Mouse (Mus musculus) lung, postnatal 0 days (tissue): Measurements from ENCODE around the gene Sec22b. TPM values are rescaled to one million over a fixed set of nuclear protein-coding genes. Genes with fewer than 3 reads are reported as not detected.
A peak's percentile ranks its signal among the peaks of the same experiment; 100 is the strongest.

ENCODE experiments used
- ATAC-seq: fragments of 200-750 bp; cut with Nextera tagmentation; 2 replicates; pipeline ENCODE4 v1.8.0; 2017; ENCODE audit warnings: moderate library complexity
- DNase-seq: peaks from one replicate; pipeline ENCODE4 v3.0.0-alpha.2; 2016; ENCODE audit warnings: low spot score
- H3K27ac ChIP-seq: fragments of 300-500 bp; sonication (generic); 2 replicates; pipeline ENCODE4 v1.5.1; 2014; ENCODE audit warnings: antibody characterized with exemption, mild to moderate bottlenecking, low read length, mixed read lengths
- H3K27me3 ChIP-seq: fragments of 300-500 bp; sonication (generic); replicated peaks from 2 replicates; pipeline ENCODE4 v1.6.1; 2014; ENCODE audit warnings: low read length, mixed read lengths; ENCODE audit not compliant: insufficient read depth
- H3K36me3 ChIP-seq: fragments of 300-500 bp; sonication (generic); 2 replicates; pipeline ENCODE4 v1.6.1; 2014; ENCODE audit warnings: low read length, mixed read lengths; ENCODE audit not compliant: insufficient read depth
- H3K4me1 ChIP-seq: fragments of 300-500 bp; sonication (generic); 2 replicates; pipeline ENCODE4 v1.6.1; 2014; ENCODE audit warnings: antibody characterized with exemption, low read depth, low read length, mixed read lengths; ENCODE audit not compliant: insufficient read depth
- H3K4me2 ChIP-seq: fragments of 300-500 bp; sonication (generic); replicated peaks from 2 replicates; pipeline ENCODE4 v1.6.1; 2014; ENCODE audit warnings: low read depth, mild to moderate bottlenecking, low read length, moderate library complexity, mixed read lengths
- H3K4me3 ChIP-seq: fragments of 300-500 bp; sonication (generic); 2 replicates; pipeline ENCODE4 v1.5.1; 2014; ENCODE audit warnings: low read depth, low read length
- H3K9ac ChIP-seq: fragments of 300-500 bp; sonication (generic); replicated peaks from 2 replicates; pipeline ENCODE4 v1.6.1; 2014; ENCODE audit warnings: low read depth, mild to moderate bottlenecking
- H3K9me3 ChIP-seq: fragments of 300-500 bp; sonication (generic); 2 replicates; pipeline ENCODE4 v1.6.1; 2016; ENCODE audit warnings: low read length, mixed read lengths
- CTCF ChIP-seq: IDR thresholded peaks from 2 replicates; pipeline ENCODE4 v1.5.1; 2016; ENCODE audit warnings: antibody characterized with exemption, mild to moderate bottlenecking
- EP300 ChIP-seq: IDR thresholded peaks from 2 replicates; pipeline ENCODE4 v1.6.1; 2016; ENCODE audit warnings: antibody characterized with exemption, mild to moderate bottlenecking, control low read depth
- WGBS: fragments of 180-500 bp; shearing (Covaris S2); extraction: QIAGEN DNeasy Blood & Tissue Kit; methylation state at CpG from one replicate; pipeline ENCODE4 v1.1.7; 2014; 5-methylcytosine and 5-hydroxymethylcytosine counted together
- polyA plus RNA-seq: library from polyadenylated mRNA; unstranded; fragments of >200 nt; fragmentation: Nextera tagmentation; extraction: Ambion mirVana; gene quantifications from 2 replicates; pipeline ENCODE4 v1.2.1, GENCODE M21; 2015

Sec22b gene
- polyA plus RNA-seq = 87.9 and 88.7 TPM in 2 replicates

GRCm38 (mm10) chr3:97900516-97901490 lies at the start of gene Sec22b:
Gene Sec22b (plus strand): TSS chr3:97901190.
- 2% methylated on average over 41 of the region's 41 CpGs for WGBS
- Histone ChIP-seq H3K27me3 (no peaks in the 10 kb centered on the region), H3K27ac (peak within 1 kb of the TSS; percentile 68), H3K4me1 (peaks cover 3% of the 10 kb centered on the region; the same call in 1 of the 2 replicates), H3K4me3 (peak within 1 kb of the TSS; percentile 92), H3K9ac (peak within 1 kb of the TSS; percentile 90), H3K4me2 (peak within 1 kb of the TSS; percentile 66), H3K36me3 (no peaks in the 10 kb centered on the region), H3K9me3 (no peaks in the 10 kb centered on the region)
- ATAC-seq = peak; percentile 91
- peak; percentile 95 for DNase-seq
- peak; percentile 42 for TF ChIP-seq EP300
- no peak for TF ChIP-seq CTCF

DNA sequence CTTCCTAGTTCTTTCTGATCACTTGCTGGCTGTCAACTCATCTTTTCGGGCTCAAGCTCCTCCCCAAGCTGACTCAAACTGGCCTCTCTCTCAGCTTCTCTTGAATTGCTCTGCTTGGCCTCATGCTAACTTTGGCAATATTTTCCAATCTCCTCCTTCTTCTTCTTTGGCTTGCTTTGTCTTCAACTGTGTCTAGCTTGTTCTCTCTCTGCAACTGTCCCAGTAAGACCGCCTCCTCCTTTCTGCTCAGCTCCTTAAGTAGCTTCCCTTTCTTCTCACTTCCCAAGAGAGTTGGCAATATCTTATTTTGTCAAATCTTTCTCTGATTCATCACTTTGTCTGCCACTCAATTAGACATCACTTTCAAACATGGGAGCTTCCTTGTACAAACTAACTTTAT lies 49.2 kb upstream of the Sec22b start:
- H3K4me3 ChIP-seq = no peak overlapping the region
- no peaks in the 10 kb centered on the region for H3K9me3 ChIP-seq
- H3K4me1 ChIP-seq = no peaks in the 10 kb centered on the region
- no peak overlapping the region for H3K27ac ChIP-seq
- no peak overlapping the region for H3K4me2 ChIP-seq
- no peaks in the 10 kb centered on the region for H3K36me3 ChIP-seq
- ATAC-seq (no peak), DNase-seq (no peak)
- TF ChIP-seq EP300 (no peak), CTCF (no peak)
- H3K9ac ChIP-seq = no peak overlapping the region
- H3K27me3 ChIP-seq = no peaks in the 10 kb centered on the region
- WGBS = 84% methylated on average over 2 of the region's 2 CpGs

DNA sequence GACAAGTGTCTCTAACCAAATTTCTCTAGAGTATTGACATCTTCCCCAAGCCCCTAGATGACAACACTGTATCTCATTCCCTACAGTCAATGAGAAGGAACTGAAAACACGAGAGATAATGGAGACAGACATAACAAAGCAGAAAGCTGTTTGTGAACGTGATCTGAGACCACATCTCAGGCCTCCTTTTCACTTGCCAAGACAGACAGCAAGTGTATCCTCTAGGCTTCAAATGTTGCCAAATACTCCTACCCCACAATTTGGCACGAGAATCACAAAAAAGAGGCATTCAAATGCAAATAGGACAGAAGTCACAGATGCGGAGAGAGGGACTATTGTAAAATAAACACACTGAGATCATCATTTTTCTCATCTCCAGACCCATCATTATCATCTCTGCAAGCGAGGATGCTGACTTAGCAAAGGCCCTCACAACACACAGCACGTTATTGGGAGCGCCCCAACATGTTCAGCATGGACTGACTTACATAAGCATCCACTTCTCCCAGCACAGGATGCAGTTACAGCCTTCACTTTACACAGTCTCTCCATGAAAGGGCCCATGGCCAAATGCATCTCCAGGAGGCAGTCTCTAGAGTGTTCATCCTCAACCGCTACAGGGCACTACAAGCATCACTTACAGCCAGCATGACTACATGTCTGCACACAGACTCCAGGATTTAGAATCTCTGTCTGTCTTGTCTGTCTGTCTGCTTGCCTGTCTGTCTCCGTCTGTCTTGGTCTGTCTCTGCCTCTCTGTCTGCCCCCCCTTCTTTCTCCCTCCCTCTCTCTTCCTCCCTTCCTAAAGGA lies 46.2 kb upstream of the Sec22b start:
- H3K36me3 ChIP-seq = no peaks in the 10 kb centered on the region

DNA sequence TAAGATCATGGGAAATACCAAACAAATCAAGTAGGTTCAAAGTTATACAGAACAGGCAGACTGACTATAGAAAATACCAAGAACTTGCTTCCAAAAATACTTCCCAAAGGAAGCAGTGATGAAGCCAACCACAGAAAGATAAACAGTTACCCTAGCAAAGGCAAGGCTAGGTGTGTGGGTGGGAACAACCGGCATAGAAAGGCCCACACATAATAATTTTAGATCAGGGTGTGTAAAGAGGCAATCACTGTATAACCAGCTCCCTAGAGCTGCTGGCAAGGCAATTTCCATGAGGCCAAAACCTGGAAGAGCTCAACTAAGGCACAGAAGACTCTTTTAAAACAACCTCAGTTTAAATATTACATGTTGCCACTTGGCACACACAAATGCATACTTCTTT lies 41.6 kb upstream of the Sec22b start:
- ATAC-seq = no peak
- WGBS = 32% methylated on average over 1 of the region's 1 CpGs

More for the DNA sequence above, 46.2 kb upstream of the Sec22b start:
- 68% methylated on average over 9 of the region's 9 CpGs for WGBS
- no peaks in the 10 kb centered on the region for H3K27me3 ChIP-seq
- DNase-seq = no peak
- no peak for ATAC-seq
- no peak overlapping the region for H3K4me3 ChIP-seq
- TF ChIP-seq EP300 (no peak), CTCF (no peak)
- no peak overlapping the region for H3K4me2 ChIP-seq
- no peak overlapping the region for H3K27ac ChIP-seq
- H3K9me3 ChIP-seq = no peaks in the 10 kb centered on the region
- no peaks in the 10 kb centered on the region for H3K4me1 ChIP-seq
- H3K9ac ChIP-seq = no peak overlapping the region

DNA sequence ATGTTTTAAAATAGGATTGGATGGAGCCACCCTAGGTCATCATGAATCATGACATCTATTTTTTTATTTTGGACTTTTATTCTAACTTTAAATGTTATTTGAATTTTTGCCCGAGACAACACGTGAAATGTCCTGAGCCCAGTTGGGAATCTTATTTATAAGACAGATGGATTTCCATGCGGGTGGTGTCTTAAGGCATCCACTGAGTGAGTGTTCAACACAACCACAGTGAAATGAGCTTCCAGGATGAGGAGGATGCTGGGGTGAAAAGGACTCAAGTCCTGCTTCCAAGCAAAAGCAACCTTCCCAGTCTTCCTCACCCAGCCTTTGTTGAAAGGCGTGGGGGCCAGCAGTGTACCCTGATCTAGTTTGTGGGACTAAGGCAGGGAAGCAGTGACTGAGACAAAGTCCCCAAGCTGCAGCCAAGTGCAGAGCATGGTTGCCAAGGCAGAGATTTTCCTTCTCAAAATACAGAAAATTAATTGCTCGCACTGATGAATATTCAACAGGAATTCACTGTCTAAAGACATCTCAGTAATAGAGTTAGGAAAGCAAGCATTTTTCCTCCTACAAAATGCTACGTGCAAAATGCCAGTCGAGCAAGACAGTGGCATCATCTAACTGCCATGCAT lies 40.1 kb upstream of the Sec22b start:
- no peak overlapping the region for H3K4me2 ChIP-seq
- no peaks in the 10 kb centered on the region for H3K36me3 ChIP-seq
- H3K4me1 ChIP-seq = no peaks in the 10 kb centered on the region
- no peaks in the 10 kb centered on the region for H3K27me3 ChIP-seq
- no peak overlapping the region for H3K4me3 ChIP-seq
- no peak for DNase-seq
- H3K27ac ChIP-seq = no peak overlapping the region
- TF ChIP-seq EP300 (no peak), CTCF (no peak)
- ATAC-seq = no peak
- H3K9ac ChIP-seq = no peak overlapping the region
- WGBS = 87% methylated on average over 7 of the region's 7 CpGs
- H3K9me3 ChIP-seq = no peaks in the 10 kb centered on the region

More for the DNA sequence above, 41.6 kb upstream of the Sec22b start:
- Histone ChIP-seq H3K4me1 (no peaks in the 10 kb centered on the region), H3K4me2 (no peak overlapping the region), H3K4me3 (no peak overlapping the region), H3K27me3 (no peaks in the 10 kb centered on the region), H3K9me3 (no peaks in the 10 kb centered on the region), H3K9ac (no peak overlapping the region), H3K36me3 (no peaks in the 10 kb centered on the region), H3K27ac (no peak overlapping the region)
- no peak for DNase-seq
- no peak for TF ChIP-seq EP300
- no peak for TF ChIP-seq CTCF

DNA sequence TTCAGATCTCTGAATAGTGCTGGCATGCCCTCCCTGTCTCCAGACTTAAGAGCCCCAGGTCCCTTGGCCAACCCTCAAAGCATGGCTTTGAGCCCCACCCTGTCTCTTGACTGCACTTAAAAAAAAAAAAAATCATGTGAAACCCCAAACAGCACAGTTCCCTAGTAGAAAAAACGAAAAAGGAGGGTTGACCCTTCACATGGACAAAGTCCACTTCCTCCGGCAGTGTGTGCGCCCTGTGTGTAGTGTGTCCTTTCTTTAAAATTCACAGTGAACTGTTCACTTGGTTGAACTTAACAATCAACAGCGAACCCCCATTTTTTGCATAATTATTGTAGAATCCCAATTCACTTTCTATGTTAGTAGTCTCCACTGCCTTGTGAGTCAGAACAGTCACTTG lies 34.3 kb upstream of the Sec22b start:
- Histone ChIP-seq H3K36me3 (no peaks in the 10 kb centered on the region), H3K4me2 (no peak overlapping the region), H3K27me3 (peaks cover 5% of the 10 kb centered on the region; the same call in 1 of the 2 replicates), H3K4me1 (0 out of 2 replicates have a peak, but pooled peaks cover 7% of the 10 kb centered on the region), H3K27ac (no peak overlapping the region), H3K4me3 (no peak overlapping the region), H3K9ac (no peak overlapping the region), H3K9me3 (no peaks in the 10 kb centered on the region)
- no peak for DNase-seq
- no peak for TF ChIP-seq CTCF
- no peak for TF ChIP-seq EP300
- WGBS = 64% methylated on average over 4 of the region's 4 CpGs
- ATAC-seq = no peak
